Mouse (Mus musculus): Measurements from ENCODE around the gene Tstd1.
A peak's percentile ranks its signal among the peaks of the same experiment; 100 is the strongest.

Tstd1 gene

GRCm38 (mm10) chr1:171412446-171412845 lies 6.2 kb upstream of the Tstd1 start:
- ATAC-seq (ENCODE audit: insufficient number of reproducible peaks, low FRiP score, low TSS enrichment): no peak

DNA sequence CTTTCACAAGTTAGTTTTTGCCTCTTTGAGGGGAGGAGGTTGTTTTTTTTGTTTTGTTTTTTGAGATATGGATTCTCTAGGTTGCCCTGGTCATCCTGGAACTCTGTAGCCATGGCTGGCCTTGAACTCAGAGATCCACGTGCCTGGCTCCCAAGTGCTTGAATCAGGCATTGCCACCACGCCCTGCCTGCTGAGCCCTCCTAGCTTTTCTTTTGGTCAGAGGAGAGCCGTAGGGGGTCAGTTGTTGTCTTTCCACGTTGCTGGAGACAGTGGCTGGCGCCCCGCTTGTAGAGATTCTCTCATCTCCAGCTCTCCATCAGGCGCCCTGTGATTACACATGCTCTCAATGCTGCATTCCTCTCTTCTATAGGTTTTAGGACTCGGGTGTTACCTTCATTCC lies 5.1 kb upstream of the Tstd1 start:
- no peak for ATAC-seq (ENCODE audit: insufficient number of reproducible peaks, low FRiP score, low TSS enrichment)

GRCm38 (mm10) chr1:171419291-171419882 lies 715 bp downstream of the Tstd1 start:
- no peak for ATAC-seq (ENCODE audit: insufficient number of reproducible peaks, low FRiP score, low TSS enrichment)

DNA sequence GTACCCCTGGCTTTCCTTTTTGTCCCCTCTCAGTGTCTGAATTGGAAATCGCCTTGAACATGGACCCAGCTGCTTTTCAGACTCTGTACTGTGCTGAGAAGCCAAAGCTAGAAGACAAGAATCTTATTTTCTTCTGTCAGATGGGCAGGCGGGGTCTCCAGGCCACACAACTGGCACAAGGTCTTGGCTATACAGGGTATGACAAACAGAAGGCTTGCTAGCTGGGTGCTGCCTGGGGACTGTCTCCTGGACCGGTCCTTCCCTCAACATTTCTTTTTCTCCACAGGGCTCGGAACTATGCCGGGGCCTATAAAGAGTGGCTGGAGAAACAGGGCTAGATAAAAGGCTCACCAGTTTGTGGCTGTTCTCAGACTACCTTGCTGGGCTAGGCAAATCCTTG lies 1.2 kb downstream of the Tstd1 start:
- no peak for ATAC-seq (ENCODE audit: insufficient number of reproducible peaks, low FRiP score, low TSS enrichment)

- ATAC-seq (ENCODE audit: insufficient number of reproducible peaks, low FRiP score, low TSS enrichment): no peak
These were observed 3.9 kb downstream of the Tstd1 start for GRCm38 (mm10) chr1:171422504-171423095.

GRCm38 (mm10) chr1:171424638-171425037 lies 6.0 kb downstream of the Tstd1 start:
- no peak for ATAC-seq (ENCODE audit: insufficient number of reproducible peaks, low FRiP score, low TSS enrichment)

DNA sequence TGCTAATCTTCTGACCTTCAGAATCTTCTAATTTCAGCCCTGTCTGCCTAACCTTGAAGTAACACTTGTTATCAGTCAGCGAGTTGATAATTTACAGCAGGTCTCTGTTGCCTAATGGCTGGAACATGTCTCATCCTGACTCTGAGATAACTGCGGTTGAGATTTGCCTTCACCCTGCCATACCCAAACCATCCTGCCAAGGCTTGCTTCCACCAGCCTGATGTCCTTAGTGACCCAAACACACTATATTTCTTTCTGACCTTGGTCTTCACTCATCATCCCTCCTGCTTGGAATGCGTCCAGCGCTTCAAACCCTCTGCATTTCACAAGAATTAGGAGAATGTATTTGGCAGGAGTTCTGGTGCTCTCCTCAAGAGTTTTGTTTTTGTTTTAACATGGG lies 6.5 kb downstream of the Tstd1 start:
- no peak for ATAC-seq (ENCODE audit: insufficient number of reproducible peaks, low FRiP score, low TSS enrichment)

DNA sequence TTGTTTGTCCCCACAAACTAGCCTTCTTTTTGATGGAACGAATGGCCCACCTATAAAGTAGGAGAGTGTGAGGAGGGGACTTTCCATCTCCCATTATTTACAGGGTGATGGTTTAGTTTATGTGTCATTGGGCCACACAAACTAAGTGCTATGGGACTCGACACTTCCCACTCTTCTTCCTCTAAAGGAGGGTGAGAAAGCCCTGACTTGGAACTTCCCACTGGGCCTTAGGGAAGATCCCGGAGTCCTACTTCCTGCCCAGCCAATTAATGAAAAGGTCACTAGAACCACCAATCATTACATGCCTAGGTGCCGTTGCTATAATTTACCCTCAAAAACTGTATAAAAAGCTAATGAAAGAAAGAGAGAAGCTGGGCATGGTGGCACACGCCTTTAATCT lies 13.5 kb downstream of the Tstd1 start:
- no peak for ATAC-seq (ENCODE audit: insufficient number of reproducible peaks, low FRiP score, low TSS enrichment)

- no peak for ATAC-seq (ENCODE audit: insufficient number of reproducible peaks, low FRiP score, low TSS enrichment)
These were observed 16.7 kb downstream of the Tstd1 start for GRCm38 (mm10) chr1:171435288-171435814.

GRCm38 (mm10) chr1:171435974-171436373 lies 17.3 kb downstream of the Tstd1 start:
- no peak for ATAC-seq (ENCODE audit: insufficient number of reproducible peaks, low FRiP score, low TSS enrichment)

DNA sequence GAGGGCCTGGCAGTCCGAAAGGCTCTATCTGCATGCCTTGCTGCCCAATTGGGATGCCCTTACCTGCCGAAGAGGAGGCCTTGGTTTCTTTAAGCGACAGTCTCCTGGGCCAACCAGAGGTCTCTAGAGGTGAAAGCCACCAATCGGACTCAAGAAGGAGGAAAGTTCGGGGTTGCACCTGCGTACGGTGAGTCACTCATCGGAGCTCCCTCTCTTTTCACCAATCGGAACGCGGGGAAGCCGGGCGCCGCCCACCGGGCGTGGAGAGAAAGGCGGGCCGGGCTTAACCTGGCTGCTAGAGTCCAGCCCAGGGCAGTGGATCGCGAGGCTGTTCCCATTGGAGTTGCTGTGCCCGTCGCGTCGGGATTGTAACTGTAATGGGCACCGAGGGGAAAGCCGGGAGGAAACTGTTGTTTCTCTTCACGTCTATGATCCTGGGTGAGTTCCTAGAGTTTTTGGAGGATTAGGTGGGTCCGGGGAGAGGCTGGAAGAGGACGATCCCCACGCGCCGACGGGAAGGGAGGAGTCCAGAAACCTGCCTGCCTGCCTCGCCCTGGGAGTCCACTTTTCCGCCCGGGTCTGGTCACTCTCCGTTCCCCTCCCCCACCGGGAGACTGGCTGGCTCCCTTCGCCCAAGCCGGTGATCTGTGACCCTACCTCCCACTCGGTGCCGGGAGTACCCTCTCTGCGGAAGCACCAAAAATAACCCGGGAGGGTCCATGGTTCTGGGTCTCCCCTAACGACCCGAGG lies 18.8 kb downstream of the Tstd1 start, which contains the start of gene F11r:
TSS of gene F11r (plus strand) at position 272 of the 750 bp plus-strand sequence.
- ATAC-seq (ENCODE audit: insufficient number of reproducible peaks, low FRiP score, low TSS enrichment): peak; percentile 99

DNA sequence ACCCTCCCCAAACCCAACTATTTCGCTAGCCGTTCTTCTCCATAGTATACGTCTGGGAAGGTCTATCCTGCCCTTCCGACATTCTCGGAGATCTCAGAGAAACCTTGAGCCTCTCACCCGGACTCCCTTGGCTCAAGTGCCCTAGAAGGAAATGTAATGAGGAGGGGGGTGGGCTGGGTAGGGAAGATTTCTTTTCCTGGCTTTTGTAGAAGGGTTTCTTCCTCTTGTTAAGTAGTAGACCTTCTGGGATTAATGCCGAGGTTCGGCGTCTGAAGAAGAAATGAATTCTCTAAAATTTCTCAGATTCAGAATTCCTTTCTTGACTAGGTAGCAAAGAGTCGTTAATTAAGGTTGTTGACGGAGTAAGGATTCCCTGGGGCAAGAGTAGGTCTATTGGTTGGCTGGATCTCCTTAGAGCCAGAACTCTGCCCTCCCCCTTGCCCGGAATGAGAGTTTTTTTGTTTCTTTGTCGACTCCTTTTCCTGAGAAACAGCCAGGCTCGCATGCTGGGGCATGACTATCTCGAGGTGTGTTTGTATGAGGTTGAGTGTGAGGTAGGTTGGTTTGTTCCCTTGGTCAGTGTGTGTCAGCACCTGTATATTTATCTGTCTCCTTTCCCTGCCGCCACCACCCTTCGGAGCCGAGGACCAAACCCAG lies 19.5 kb downstream of the Tstd1 start:
- ATAC-seq (ENCODE audit: insufficient number of reproducible peaks, low FRiP score, low TSS enrichment): no peak

DNA sequence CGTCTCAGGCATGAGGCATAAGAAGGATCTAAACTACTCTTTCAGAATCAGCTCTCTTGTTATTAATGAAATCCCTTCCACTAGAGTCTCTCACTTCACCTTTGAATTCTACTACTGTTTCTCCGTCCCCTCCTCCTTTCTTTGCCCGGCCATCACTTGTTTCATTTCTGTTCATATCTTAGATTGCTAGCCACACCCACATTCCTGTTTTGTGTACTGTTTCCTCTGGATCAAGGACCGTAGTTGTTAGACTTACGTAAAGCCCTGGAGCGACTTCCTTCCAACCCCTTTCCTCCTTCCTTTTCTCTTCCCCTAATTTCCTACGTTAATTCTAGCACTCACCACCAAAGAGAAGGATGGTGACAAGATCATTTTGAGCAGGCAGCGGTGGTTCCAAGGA lies 20.4 kb downstream of the Tstd1 start:
- no peak for ATAC-seq (ENCODE audit: insufficient number of reproducible peaks, low FRiP score, low TSS enrichment)

GRCm38 (mm10) chr1:171440025-171440725 lies 21.5 kb downstream of the Tstd1 start:
- ATAC-seq (ENCODE audit: insufficient number of reproducible peaks, low FRiP score, low TSS enrichment): no peak

- no peak for ATAC-seq (ENCODE audit: insufficient number of reproducible peaks, low FRiP score, low TSS enrichment)
These were observed 23.1 kb downstream of the Tstd1 start for GRCm38 (mm10) chr1:171441466-171442412.

DNA sequence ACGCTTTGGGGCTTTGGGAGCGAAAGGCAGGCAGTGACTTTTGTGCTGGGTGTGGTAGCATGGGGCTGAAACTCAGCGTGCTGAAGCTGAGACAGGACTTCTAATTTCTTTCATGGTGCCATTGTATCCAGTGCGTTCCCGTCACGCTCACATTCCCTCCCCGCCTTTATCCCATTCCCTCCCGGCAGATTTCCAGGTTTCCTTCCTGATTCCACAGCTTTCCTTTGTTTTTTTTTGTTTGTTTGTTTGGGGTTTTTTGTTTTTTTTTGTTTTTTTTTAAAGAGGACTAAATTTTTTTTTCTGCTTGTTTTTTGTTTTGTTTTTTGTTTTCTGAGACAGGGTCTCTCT lies 23.7 kb downstream of the Tstd1 start:
- no peak for ATAC-seq (ENCODE audit: insufficient number of reproducible peaks, low FRiP score, low TSS enrichment)

DNA sequence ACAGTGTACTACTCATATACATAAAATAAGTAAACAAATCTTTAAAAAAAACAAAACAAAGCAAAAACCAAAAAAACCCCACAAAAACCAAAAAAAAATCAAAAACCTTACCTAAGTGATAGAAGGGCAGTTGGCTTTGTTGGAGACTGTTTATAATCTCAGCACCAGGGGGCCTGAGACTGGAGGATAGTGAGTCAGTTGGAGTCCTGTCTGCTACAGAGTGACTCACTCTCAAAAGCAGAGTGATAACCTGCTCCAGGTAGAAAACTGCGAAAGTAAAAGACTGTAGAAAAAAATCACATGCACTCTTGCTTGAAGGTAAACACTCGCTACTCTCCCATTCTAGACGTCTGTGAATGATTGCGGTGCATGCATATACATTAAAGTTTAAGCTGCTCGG lies 26.4 kb downstream of the Tstd1 start:
- no peak for ATAC-seq (ENCODE audit: insufficient number of reproducible peaks, low FRiP score, low TSS enrichment)

DNA sequence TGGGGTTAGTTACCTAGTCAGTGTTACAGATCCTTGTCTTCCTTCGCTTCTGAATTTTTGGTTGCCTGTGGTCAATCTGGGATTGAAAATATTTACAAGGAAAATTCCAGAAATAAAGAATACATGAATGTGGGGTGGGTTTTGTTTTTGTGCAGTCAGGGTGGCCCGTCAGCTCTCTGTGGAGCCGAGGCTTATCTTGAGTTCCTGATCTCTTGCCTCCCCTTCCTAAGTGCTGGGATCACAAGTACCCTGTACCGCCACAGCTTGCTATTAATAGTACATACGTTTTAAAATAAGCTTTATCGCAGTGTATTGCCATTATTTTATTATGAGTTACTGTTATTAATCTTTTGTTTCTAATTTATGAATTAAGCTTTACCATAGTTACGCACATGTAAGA lies 28.2 kb downstream of the Tstd1 start:
- no peak for ATAC-seq (ENCODE audit: insufficient number of reproducible peaks, low FRiP score, low TSS enrichment)

- ATAC-seq (ENCODE audit: insufficient number of reproducible peaks, low FRiP score, low TSS enrichment): no peak
These were observed 29.0 kb downstream of the Tstd1 start for GRCm38 (mm10) chr1:171447692-171448091.

Measured in cerebellum, adult (tissue).